In the genomic region with DNA sequence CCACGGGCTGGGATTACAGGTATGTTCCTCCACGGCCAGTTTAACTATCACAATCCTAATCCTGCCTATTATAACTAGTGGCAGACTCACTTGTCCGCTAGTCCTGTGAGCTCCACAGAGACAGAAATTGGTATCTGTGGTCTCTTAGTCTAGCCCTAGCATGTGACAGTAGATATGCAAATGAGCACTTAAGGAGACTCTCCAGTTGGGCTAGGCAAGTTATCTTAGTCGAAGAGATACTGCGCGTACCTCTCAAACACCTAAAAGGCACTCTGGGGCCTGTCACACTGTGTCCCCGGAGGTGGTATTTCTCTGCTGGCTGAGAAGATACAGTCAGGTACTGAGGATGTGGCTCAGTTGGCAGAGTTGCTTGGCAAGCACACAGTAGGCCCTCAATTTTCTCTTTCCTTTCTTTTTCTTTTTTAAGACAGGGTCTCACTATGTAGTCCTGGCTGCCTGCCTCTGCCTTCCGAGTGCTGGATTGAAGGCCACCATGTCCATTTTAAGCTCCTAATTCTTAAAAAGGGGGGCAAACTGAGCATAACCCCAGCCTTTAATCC, we compare ENCODE assay signal across 24 mouse cellular contexts. TPM values are rescaled to one million over a fixed set of nuclear protein-coding genes. Genes with fewer than 3 reads are reported as not detected.
DNase-seq lines count a peak whose midpoint lies in the region; ATAC-seq and TF ChIP-seq lines count a peak whose summit lies in the region.
"Had no signal": no experiment of that assay in that cellular context is flagged by ENCODE, and none has a peak within 500 bp of the region (broad histone marks: within the 10 kb centered on the region; RNA-seq: fewer than 3 reads in every experiment).

No protein-coding gene starts in this region.

- TF ChIP-seq CTCF in gastrocnemius, adult 2 months (IDR thresholded peaks at IDR 0.05): no peak
- TF ChIP-seq CTCF in liver, postnatal 0 days (IDR thresholded peaks at IDR 0.05; ENCODE audit: low read depth): no peak

- H3K27me3 ChIP-seq in liver, postnatal 0 days (ENCODE audit: insufficient read depth, low read length): peaks cover 21% of the 10 kb centered on the region
- H3K27me3 ChIP-seq in forebrain, embryonic 14.5 days (replicated peaks; ENCODE audit: control insufficient read depth, insufficient read depth, low read length): peaks cover 8% of the 10 kb centered on the region; the same call in 1 of the 2 replicates

- no peaks in the 10 kb centered on the region for H3K36me3 ChIP-seq in liver, postnatal 0 days (replicated peaks; ENCODE audit: insufficient read depth, low read length)
- no peaks in the 10 kb centered on the region for H3K36me3 ChIP-seq in forebrain, embryonic 14.5 days (ENCODE audit: control insufficient read depth, insufficient read depth, low read length)
- H3K36me3 ChIP-seq: embryonic facial prominence, embryonic 10.5 days; forebrain, embryonic 15.5 days; hindbrain, embryonic 15.5 days; intestine, embryonic 15.5 days; kidney, embryonic 15.5 days; limb, embryonic 13.5 days; midbrain, embryonic 15.5 days; neural tube, embryonic 15.5 days had no signal

- peak overlapping the region; percentile 33; the same call in 1 of the 2 replicates for H3K4me2 ChIP-seq in liver, postnatal 0 days (ENCODE audit: low read depth, low read length)
- H3K4me2 ChIP-seq in forebrain, embryonic 14.5 days (ENCODE audit: low read length): no peak overlapping the region
- H3K4me2 ChIP-seq: forebrain, embryonic 15.5 days; hindbrain, embryonic 15.5 days; intestine, embryonic 15.5 days; kidney, embryonic 15.5 days; limb, embryonic 13.5 days; midbrain, embryonic 15.5 days; neural tube, embryonic 15.5 days had no signal

- intact Hi-C loops in gastrocnemius, adult 2 months (cut with DNase I): no loop called here

- no peaks in the 10 kb centered on the region for H3K9me3 ChIP-seq in liver, postnatal 0 days (ENCODE audit: low read length)
- H3K9me3 ChIP-seq in forebrain, embryonic 14.5 days (replicated peaks; ENCODE audit: control insufficient read depth, low read length): no peaks in the 10 kb centered on the region
- H3K9me3 ChIP-seq: embryonic facial prominence, embryonic 10.5 days; forebrain, embryonic 15.5 days; hindbrain, embryonic 15.5 days; intestine, embryonic 15.5 days; kidney, embryonic 15.5 days; limb, embryonic 13.5 days; midbrain, embryonic 15.5 days; neural tube, embryonic 15.5 days had no signal

- H3K9ac ChIP-seq in liver, postnatal 0 days (replicated peaks): peak overlapping the region; percentile 26; the same call in 1 of the 2 replicates
- no peak overlapping the region for H3K9ac ChIP-seq in forebrain, embryonic 14.5 days (ENCODE audit: low read length)
- H3K9ac ChIP-seq: forebrain, embryonic 15.5 days; hindbrain, embryonic 15.5 days; intestine, embryonic 15.5 days; kidney, embryonic 15.5 days; limb, embryonic 13.5 days; midbrain, embryonic 15.5 days; neural tube, embryonic 15.5 days had no signal

- 0 out of 2 replicates have a peak, but pooled peaks have one; percentile 20 for TF ChIP-seq EP300 in liver, postnatal 0 days (IDR thresholded peaks at IDR 0.05; ENCODE audit: low read depth)

- no peak overlapping the region for H3K4me3 ChIP-seq in gastrocnemius, adult 2 months
- no peak overlapping the region for H3K4me3 ChIP-seq in brown adipose tissue, adult 24 weeks (ENCODE audit: insufficient read depth, low read depth, low read length)
- H3K4me3 ChIP-seq in liver, postnatal 0 days (ENCODE audit: low read depth, low read length): no peak overlapping the region
- H3K4me3 ChIP-seq in forebrain, embryonic 14.5 days (ENCODE audit: low read depth, low read length): no peak overlapping the region
- H3K4me3 ChIP-seq: embryonic facial prominence, embryonic 10.5 days; forebrain, embryonic 15.5 days; hindbrain, embryonic 15.5 days; intestine, embryonic 15.5 days; kidney, embryonic 15.5 days; limb, embryonic 13.5 days; midbrain, embryonic 15.5 days; neural tube, embryonic 15.5 days had no signal

- DNase-seq in gastrocnemius, adult 2 months: no peak
- DNase-seq in gastrocnemius, adult 8-10 months (ENCODE audit: low spot score in 2 of 2): no peak
- DNase-seq in liver: peak; percentile 54
- no peak for DNase-seq in liver, postnatal 0 days
- DNase-seq in cerebellum, postnatal 4 days (ENCODE audit: low spot score in 2 of 2): no peak
- no peak for DNase-seq in forebrain, embryonic 14.5 days (ENCODE audit: low spot score)
- DNase-seq in left cerebral cortex, adult 8-10 months (ENCODE audit: low spot score in 2 of 2): no peak
- DNase-seq: adrenal gland, postnatal 25 days; cerebellum, adult 2 months; cerebellum, postnatal 36 days; heart, postnatal 4 days; lung, postnatal 10 days; right cerebral cortex, postnatal 14 days; spleen, adult 18-20 months; thymus, postnatal 14 days had no signal

- peak; percentile 62 for ATAC-seq in liver, postnatal 0 days
- ATAC-seq in forebrain, embryonic 14.5 days: no peak
- ATAC-seq: forebrain, embryonic 15.5 days; intestine, embryonic 15.5 days; midbrain, embryonic 15.5 days had no signal

- H3K27ac ChIP-seq in gastrocnemius, adult 2 months: 0 out of 2 replicates have a peak overlapping the region, but pooled peaks have one; percentile 82
- H3K27ac ChIP-seq in brown adipose tissue, adult 24 weeks (replicated peaks; ENCODE audit: low read depth, low read length): 0 out of 2 replicates have a peak overlapping the region, but pooled peaks have one; percentile 15
- H3K27ac ChIP-seq in liver, postnatal 0 days (ENCODE audit: low read depth): 0 out of 2 replicates have a peak overlapping the region, but pooled peaks have one; percentile 4
- H3K27ac ChIP-seq in forebrain, embryonic 14.5 days (ENCODE audit: low read depth, low read length): no peak overlapping the region
- H3K27ac ChIP-seq: embryonic facial prominence, embryonic 10.5 days; forebrain, embryonic 15.5 days; hindbrain, embryonic 15.5 days; intestine, embryonic 15.5 days; kidney, embryonic 15.5 days; limb, embryonic 13.5 days; midbrain, embryonic 15.5 days; neural tube, embryonic 15.5 days had no signal

- H3K4me1 ChIP-seq in brown adipose tissue, adult 24 weeks (ENCODE audit: control insufficient read depth, insufficient read depth, insufficient read length, low read length): peaks cover 43% of the 10 kb centered on the region
- H3K4me1 ChIP-seq in liver, postnatal 0 days (ENCODE audit: insufficient read depth): peaks cover 8% of the 10 kb centered on the region
- peaks cover 4% of the 10 kb centered on the region; the same call in 1 of the 2 replicates for H3K4me1 ChIP-seq in forebrain, embryonic 14.5 days (ENCODE audit: control insufficient read depth, insufficient read depth, low read length)

- WGBS in liver, postnatal 0 days (ENCODE audit: insufficient replicate concordance): 60% methylated on average over 8 of the region's 8 CpGs
- 91% methylated on average over 8 of the region's 8 CpGs for WGBS in forebrain, embryonic 14.5 days

RNA-seq across cellular contexts. Expression of gene Phospho1, which starts 31.3 kb away (rescaled TPM):
- total RNA-seq in gastrocnemius, adult 2 months (2021): 100 to 1,000 TPM; 274 to 394 TPM
- total RNA-seq in gastrocnemius, adult 8-10 months (2022): 100 to 1,000 TPM; 341 to 419 (median 369) TPM
- polyA plus RNA-seq in brown adipose tissue, adult 24 weeks (2012; ENCODE audit: insufficient read depth, insufficient read length, missing spikeins): 316 and 541 TPM in 2 replicates
- 1.9 and 2.0 TPM in 2 replicates for polyA plus RNA-seq in liver, postnatal 0 days (2015; fragmentation: Nextera tagmentation; extraction: Ambion mirVana)
- not detected in 2 replicates for polyA plus RNA-seq in forebrain, embryonic 14.5 days (2014; fragmentation: Nextera tagmentation; extraction: Ambion mirVana)
- total RNA-seq in left cerebral cortex, adult 8-10 months (2022): 10 to 100 TPM; 60.8 to 75.0 (median 67.2) TPM
- polyA plus RNA-seq: embryonic facial prominence, embryonic 10.5 days; forebrain, embryonic 15.5 days; kidney, embryonic 15.5 days; midbrain, embryonic 15.5 days had no signal

RNA-seq across cellular contexts. Expression of gene Gngt2, which starts 44.0 kb away (rescaled TPM):
- total RNA-seq in gastrocnemius, adult 2 months (2021): 1 to 10 TPM; 2.6 to 7.6 TPM
- 1 to 10 TPM; 2.3 to 4.0 (median 2.8) TPM for total RNA-seq in gastrocnemius, adult 8-10 months (2022)
- polyA plus RNA-seq in brown adipose tissue, adult 24 weeks (2012; ENCODE audit: insufficient read depth, insufficient read length, missing spikeins): 106 and 152 TPM in 2 replicates
- polyA plus RNA-seq in liver, postnatal 0 days (2015; fragmentation: Nextera tagmentation; extraction: Ambion mirVana): 30.2 and 32.2 TPM in 2 replicates
- polyA plus RNA-seq in forebrain, embryonic 14.5 days (2014; fragmentation: Nextera tagmentation; extraction: Ambion mirVana): 2.1 and 2.7 TPM in 2 replicates
- total RNA-seq in left cerebral cortex, adult 8-10 months (2022): 10 to 100 TPM in 1 of 4 experiments, 1 to 10 TPM in 3; 2.3 to 14.5 (median 5.2) TPM

RNA-seq across cellular contexts. Expression of gene Abi3, which starts 49.2 kb away (rescaled TPM):
- total RNA-seq in gastrocnemius, adult 2 months (2021): 1 to 10 TPM; 2.2 to 3.0 TPM
- total RNA-seq in gastrocnemius, adult 8-10 months (2022): 1 to 10 TPM in 3 of 4 experiments, under 1 TPM in 1; 0.77 to 2.2 (median 1.5) TPM
- polyA plus RNA-seq in brown adipose tissue, adult 24 weeks (2012; ENCODE audit: insufficient read depth, insufficient read length, missing spikeins): 8.4 and 26.7 TPM in 2 replicates
- polyA plus RNA-seq in liver, postnatal 0 days (2015; fragmentation: Nextera tagmentation; extraction: Ambion mirVana): 9.8 and 10.2 TPM in 2 replicates
- 0.50 and 1.1 TPM in 2 replicates for polyA plus RNA-seq in forebrain, embryonic 14.5 days (2014; fragmentation: Nextera tagmentation; extraction: Ambion mirVana)
- total RNA-seq in left cerebral cortex, adult 8-10 months (2022): 10 to 100 TPM in 2 of 4 experiments, 1 to 10 TPM in 2; 5.9 to 21.5 (median 10.1) TPM
